Mouse (Mus musculus) CD4-positive helper T cell, adult 2 months (primary cell): Measurements from ENCODE around the gene Urgcp.
"Not testable (repeated sequence)": the region's sequence is repeated elsewhere in the genome, so short reads cannot be mapped to it uniquely, and the experiment has no call there.

Source experiments
- DNase-seq: peaks from one replicate; pipeline ENCODE4 v3.0.0-alpha.2; 2012; ENCODE audit warnings: low read depth, missing footprints, low spot score

The Urgcp gene

DNA sequence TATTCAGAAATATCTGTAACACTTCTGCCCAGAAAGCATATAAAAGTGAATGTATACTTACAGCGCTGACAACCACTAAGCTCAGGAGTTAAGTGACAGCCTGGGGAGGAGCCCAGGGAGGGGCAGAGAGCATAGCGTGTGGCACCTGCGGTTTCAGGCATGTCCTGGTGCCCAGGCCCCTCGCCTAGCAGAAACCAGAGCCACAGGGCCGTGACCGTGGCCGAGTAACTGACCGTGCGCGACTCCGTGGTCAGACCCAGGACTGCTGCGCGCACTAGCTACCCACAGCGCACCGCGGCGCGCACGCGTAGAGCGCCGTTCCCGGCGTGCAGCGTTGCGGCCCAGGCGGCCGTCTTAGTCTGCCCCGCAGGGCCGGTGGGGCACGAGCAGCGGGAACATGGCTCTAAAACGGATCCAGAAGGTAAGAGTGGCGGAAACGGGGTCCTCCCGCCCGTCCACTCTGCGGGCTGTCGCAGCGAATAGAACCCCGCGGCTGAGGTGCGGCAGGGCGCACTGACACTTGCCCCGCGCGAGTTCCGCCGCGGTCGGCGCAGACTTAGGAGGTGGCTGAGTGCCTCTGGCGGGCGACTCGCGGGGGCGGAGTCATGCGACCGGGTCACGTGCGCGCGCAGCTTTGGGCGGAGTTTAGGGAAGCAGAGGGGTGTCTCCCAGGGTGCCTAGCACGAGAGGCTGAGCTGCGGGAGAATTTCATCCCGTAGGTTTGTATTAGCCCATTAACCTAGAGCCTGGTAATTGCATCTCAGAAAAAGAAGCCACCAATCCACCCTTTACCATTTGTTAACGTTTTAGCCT lies at the start of gene Urgcp:
Gene Urgcp (minus strand): TSS at position 557 of the 813 bp plus-strand sequence.
- peak; percentile 97 for DNase-seq

DNA sequence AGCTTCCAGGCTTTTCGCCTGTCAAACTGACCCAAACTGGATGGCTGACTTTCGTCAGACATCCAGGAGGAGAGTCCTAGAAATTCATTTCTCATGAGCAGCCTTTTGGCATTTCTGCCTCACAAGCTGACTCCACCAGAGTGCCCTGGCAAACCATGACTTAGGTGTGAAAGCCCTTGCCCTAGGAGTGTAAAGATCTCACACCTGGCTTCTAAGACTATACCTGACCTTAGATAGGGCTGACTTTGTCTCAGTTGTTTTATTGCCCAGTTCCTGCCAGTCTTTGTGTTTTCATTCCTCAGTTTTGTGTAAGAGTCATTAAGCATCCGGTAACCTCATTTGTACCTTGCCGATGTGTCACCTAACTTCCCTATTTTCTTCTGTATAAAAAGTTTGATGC lies 47.3 kb upstream of the Urgcp start:
- DNase-seq = not testable (repeated sequence)

DNA sequence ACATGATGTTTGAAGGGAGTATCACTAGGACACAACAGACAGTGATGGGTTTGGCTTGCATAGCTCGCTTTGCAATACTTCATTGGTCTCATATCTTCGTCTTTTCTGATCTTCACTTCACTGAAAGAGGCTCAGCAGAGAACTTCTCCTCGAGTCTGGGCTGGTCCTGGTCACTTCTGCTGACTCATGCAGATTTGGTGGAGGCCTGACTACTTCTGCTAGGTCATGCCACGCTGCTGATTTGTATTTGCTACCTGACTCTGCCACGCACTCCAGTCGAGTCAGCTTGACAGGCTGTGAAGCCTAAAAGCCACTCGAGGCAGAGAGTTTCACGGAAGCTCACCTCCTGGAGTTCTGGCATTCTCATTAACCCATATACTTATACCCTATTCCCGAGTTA lies 45.8 kb upstream of the Urgcp start:
- DNase-seq = no peak

DNA sequence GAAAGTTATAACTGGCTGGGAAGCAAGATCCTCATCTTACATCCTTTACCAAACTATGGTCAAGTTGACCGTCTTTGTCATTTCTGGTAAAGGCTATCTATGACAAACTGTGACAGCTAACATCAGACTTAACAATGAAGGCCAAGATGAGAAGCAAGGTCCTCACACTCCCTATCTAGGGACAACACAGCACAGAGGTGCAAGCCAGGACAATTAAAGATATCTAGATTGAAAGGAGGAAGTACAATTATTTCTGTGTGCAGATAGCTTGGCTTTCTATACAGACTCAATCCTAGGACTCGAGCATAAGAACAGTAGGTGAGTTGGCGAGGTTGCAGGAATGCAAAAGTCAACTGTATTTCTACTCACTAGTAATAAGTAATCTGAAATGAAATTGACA lies 43.5 kb upstream of the Urgcp start:
- DNase-seq = no peak

- no peak for DNase-seq
Measured at GRCm38 (mm10) chr11:5804174-5804573, 42.0 kb upstream of the Urgcp start.

GRCm38 (mm10) chr11:5803551-5803981 lies 41.4 kb upstream of the Urgcp start, which contains the start of gene Pgam2:
Pgam2 (minus strand) TSS chr11:5803733.
- no peak for DNase-seq

DNA sequence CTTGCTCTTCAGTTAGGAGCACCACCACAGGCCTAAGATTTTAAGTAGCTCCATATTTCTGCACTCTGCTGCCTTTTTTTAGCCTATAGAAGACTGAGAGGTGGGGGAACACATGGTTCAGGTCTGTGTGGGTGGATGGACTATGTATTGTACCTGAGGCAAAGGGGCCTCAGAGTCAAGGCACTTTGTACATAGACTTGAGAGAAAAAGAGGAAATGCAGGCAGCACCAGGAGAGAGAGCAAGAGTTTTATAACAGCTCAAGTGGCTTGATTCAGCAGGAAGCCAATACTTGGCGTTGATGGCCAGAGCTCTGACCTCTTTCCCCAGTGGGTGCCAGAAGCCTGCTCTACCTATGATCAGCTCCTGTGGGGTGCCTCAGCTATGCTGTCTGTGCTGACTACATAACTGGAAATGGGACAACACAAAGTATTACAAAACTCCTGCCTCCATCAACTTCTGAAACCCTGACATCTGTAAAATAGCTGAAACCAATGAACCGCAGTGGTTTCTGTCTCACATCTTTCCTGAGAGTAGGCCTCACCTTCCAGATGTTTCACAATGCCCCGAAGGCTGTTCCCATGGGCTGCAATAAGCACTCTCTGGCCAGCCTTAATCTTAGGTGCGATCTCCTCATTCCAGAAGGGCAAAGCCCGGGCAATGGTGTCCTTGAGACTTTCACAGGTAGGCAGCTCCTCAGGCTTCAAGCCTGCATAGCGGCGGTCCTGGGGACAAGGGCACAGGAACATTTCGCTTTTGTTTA lies 40.5 kb upstream of the Urgcp start:
- DNase-seq = no peak

GRCm38 (mm10) chr11:5802005-5802404 lies 39.8 kb upstream of the Urgcp start:
- DNase-seq = no peak

DNA sequence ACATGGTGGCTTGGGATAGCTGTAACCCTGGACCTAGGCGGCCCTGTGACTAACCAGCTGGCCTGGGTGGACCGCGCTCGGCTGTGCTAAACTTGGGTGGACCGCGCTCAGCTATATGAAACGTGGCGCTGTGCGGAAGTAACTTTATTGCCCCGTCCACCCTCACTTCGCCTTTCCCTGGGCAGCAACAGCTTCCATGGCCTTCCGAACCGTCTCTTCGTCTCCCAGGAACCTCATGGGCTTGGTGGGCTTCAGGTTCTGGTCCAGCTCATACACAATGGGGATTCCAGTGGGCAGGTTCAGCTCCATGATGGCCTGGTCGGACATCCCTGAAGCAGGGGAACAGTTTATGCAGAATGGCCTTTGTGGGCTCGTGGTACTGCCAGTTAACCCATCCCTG lies 39.3 kb upstream of the Urgcp start:
- DNase-seq = no peak

GRCm38 (mm10) chr11:5799621-5800490 lies 37.7 kb upstream of the Urgcp start:
- DNase-seq = no peak

DNA sequence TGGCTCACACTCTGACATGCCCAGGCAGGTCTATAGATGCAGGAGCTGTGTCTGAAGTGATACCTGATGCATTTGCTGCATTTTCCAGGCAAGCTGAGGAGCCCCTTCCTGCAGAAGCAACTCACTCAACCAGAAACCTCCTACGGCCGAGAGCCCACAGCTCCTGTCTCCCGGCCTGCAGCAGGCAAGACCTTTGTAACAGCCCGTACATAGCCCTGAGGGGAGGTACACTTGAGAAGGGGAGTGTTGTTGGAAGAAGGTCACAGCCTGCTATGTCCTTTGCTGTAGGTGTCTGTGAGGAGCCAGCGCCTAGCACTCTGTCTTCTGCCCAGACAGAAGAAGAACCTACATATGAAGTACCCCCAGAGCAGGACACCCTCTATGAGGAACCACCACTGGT lies 35.8 kb upstream of the Urgcp start:
- no peak for DNase-seq

DNA sequence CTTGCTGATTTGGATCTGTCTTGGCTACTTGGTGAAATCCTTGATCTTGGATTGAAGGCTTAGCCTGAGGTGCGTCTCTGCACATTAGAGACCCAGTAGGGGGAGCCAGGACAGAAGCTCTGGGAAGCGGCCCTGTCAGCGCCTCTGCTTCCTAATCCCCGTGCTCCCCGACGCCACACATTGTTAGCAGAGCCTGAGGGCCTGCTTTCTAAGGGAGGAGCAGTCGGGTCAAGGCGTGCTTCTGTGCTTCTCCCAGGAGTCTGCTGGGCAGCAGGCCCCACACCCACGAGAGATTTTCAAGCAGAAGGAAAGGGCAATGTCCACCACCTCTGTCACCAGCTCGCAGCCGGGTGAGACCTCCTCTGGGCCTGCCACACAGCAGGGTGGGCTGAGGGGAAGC lies 35.2 kb upstream of the Urgcp start:
- DNase-seq = no peak

- no peak for DNase-seq
Measured at GRCm38 (mm10) chr11:5796939-5797338, 34.8 kb upstream of the Urgcp start.

DNA sequence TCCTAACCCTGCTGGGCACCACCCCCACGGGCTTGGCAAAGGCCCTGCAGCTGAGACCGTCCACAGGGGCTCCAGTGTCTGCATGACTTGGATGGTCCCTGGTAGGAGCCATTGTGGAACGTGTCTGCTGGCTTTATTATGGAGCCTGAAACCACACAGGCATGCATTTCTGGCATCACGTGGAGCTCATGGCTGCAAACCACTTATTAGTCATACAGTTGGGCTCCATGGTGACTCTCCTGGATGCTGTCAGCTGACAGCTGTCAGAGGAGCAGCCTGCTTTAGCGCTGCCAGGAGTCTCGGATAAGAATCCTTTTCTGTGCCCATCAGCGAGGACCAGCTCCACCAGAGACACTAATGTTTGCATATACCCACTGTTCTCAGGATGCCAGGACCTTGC lies 33.5 kb upstream of the Urgcp start:
- DNase-seq = no peak

GRCm38 (mm10) chr11:5795290-5795689 lies 33.1 kb upstream of the Urgcp start:
- DNase-seq = no peak

GRCm38 (mm10) chr11:5790431-5790830 lies 28.3 kb upstream of the Urgcp start:
- DNase-seq = no peak

DNA sequence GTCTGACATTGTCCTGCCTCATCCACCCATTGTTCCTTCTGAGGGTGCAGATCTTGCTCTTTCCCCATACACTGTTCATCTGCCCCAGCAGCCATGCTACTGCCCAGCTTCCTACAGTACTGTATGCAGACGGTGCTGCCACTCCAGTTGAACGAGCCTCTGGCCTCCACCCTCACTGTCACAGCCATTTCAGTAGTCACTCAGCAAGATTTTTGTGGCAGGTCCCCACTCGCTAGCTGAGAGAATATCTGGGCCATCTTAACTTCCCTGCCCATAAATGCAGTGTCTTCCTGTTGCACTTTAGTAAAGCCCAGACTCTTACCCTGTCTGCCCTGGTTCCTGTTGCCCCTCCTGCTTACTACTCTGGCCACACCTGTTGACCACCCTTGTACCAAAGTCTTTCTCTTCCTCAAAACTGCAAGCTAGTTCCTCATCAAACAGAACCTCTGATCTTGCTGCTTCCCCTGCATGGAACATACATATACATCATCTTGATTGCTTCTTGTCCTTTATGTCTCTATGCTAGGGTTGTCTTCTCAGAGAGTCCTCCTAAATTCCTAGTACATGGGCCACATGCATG lies 27.7 kb upstream of the Urgcp start:
- DNase-seq = peak; percentile 24

DNA sequence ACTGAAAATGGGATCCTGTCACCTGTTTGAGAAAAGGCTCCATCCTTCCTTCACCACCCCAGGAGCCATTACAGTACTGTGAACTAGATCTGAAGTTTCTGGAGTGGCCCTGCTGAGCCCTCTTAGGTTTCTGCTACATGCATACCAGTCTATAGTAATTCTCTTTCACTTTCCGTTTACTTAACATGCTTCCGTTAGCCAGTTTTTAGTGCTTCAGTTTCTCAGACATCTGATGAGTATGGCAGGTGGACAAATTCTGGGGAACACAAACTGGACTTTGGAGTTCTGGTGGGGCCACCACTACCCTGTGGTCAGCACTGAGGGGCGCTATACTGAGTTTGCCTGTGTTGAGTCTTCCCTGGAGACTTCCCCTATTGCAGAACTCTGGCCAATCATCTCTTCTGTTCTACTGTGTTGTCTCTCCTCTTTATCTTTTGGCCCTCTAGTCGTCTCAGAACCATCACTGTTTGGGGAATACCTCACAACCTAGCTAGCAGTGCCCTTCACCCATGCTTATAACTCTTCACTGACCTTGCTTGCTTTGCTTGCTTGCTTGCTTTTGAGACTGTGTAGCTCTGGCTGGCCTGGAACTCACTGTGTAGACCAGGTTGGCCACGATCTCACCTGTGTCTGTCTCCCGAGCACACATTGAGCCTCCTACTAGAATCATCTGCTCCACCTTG lies 27.0 kb upstream of the Urgcp start:
- peak; percentile 74 for DNase-seq

GRCm38 (mm10) chr11:5788056-5789014 lies 26.2 kb upstream of the Urgcp start, which contains the start of gene Dbnl:
Dbnl (plus strand) TSS chr11:5788488.
- DNase-seq = peak; percentile 99

DNA sequence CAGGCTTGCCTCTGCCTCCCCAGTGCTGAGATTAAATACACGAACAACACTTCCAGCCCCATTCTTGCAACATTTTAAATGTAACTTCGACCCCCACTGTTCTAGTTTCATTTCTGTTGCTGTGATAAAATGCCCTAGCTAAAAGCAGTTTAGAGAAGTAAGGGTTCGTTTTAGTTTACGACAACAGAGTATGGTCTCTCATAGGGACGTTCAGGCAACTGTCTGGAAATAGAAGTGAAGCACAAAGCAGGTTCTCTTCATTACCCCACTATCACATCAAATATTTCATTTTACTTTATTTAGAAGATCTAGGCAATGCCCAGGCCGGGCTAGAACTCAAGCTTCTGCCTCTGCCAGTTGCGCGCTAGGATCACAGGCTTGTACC lies 25.5 kb upstream of the Urgcp start:
- no peak for DNase-seq
